Mouse (Mus musculus): ENCODE results near the gene Arhgef19.

DNA sequence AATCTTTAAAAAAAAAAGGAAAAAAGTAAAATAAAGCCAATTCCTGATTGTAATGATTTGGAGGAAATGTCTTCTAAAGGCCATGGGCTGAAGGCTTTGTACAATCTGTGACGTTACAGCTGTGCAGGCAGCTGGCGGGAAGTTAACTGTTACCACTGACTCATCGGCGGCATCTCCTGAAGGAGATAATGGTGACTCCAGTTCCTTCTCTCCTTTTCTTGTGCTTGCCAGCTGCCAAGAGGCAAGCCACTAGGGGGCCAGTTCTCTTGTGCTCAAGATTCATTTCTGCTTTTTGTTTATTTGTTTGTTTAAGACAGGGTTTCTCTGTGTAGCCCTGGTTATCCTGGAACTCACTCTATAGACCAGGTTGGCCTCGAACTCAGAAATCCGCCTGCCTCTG is 29.8 kb downstream of the Arhgef19 start:
- TF ChIP-seq POLR2A (IDR thresholded peaks at IDR 0.05; ENCODE audit: extremely low read depth, insufficient read depth, low read length) (no peak), CTCF (IDR thresholded peaks at IDR 0.05; ENCODE audit: extremely low read depth, insufficient read depth, low read length) (no peak)
